Mouse (Mus musculus): Measurements from ENCODE around the gene Tmem131. TPM values are rescaled to one million over a fixed set of nuclear protein-coding genes. Genes with fewer than 3 reads are reported as not detected.
"Not testable (repeated sequence)": the region's sequence is repeated elsewhere in the genome, so short reads cannot be mapped to it uniquely, and the experiment has no call there.

The Tmem131 gene
- polyA plus RNA-seq, 1 experiment from 2014 or later = 31.3 TPM

GRCm38 (mm10) chr1:36839858-36840257 lies 103.6 kb downstream of the Tmem131 start:
- Histone ChIP-seq H3K27me3 (ENCODE audit: control insufficient read depth, insufficient read depth, low read length) (no peaks in the 10 kb centered on the region), H3K4me3 (ENCODE audit: low read depth, low read length) (no peak overlapping the region), H3K9me3 (ENCODE audit: control insufficient read depth, low read depth, low read length) (no peaks in the 10 kb centered on the region), H3K4me2 (replicated peaks; ENCODE audit: low read depth, low read length) (no peak overlapping the region), H3K9ac (replicated peaks; ENCODE audit: low read depth, low read length) (no peak overlapping the region), H3K4me1 (ENCODE audit: control insufficient read depth, insufficient read depth, low read length) (no peaks in the 10 kb centered on the region), H3K27ac (ENCODE audit: low read length) (no peak overlapping the region), H3K36me3 (ENCODE audit: control insufficient read depth, insufficient read depth, low read length) (peaks cover 30% of the 10 kb centered on the region)
- ATAC-seq (ENCODE audit: insufficient number of reproducible peaks, insufficient read depth, low FRiP score, low read depth) = no peak
- WGBS = 84% methylated on average over 3 of the region's 3 CpGs

- Histone ChIP-seq H3K27ac (ENCODE audit: low read length) (no peak overlapping the region), H3K9me3 (ENCODE audit: control insufficient read depth, low read depth, low read length) (no peaks in the 10 kb centered on the region), H3K36me3 (ENCODE audit: control insufficient read depth, insufficient read depth, low read length) (peaks cover 52% of the 10 kb centered on the region), H3K27me3 (ENCODE audit: control insufficient read depth, insufficient read depth, low read length) (no peaks in the 10 kb centered on the region), H3K4me3 (ENCODE audit: low read depth, low read length) (no peak overlapping the region), H3K9ac (replicated peaks; ENCODE audit: low read depth, low read length) (no peak overlapping the region), H3K4me2 (replicated peaks; ENCODE audit: low read depth, low read length) (no peak overlapping the region), H3K4me1 (ENCODE audit: control insufficient read depth, insufficient read depth, low read length) (no peaks in the 10 kb centered on the region)
- WGBS = 78% methylated on average over 12 of the region's 12 CpGs
- ATAC-seq (ENCODE audit: insufficient number of reproducible peaks, insufficient read depth, low FRiP score, low read depth) = no peak
Measured at GRCm38 (mm10) chr1:36836274-36836954, 107.1 kb downstream of the Tmem131 start.

- H3K27ac ChIP-seq (ENCODE audit: low read length) = no peak overlapping the region
- no peaks in the 10 kb centered on the region for H3K4me1 ChIP-seq (ENCODE audit: control insufficient read depth, insufficient read depth, low read length)
- H3K9me3 ChIP-seq (ENCODE audit: control insufficient read depth, low read depth, low read length) = no peaks in the 10 kb centered on the region
- ATAC-seq (ENCODE audit: insufficient number of reproducible peaks, insufficient read depth, low FRiP score, low read depth) = no peak
- H3K27me3 ChIP-seq (ENCODE audit: control insufficient read depth, insufficient read depth, low read length) = no peaks in the 10 kb centered on the region
- no peak overlapping the region for H3K9ac ChIP-seq (replicated peaks; ENCODE audit: low read depth, low read length)
- WGBS = 94% methylated on average over 3 of the region's 3 CpGs
- H3K4me2 ChIP-seq (replicated peaks; ENCODE audit: low read depth, low read length) = no peak overlapping the region
- peaks cover 51% of the 10 kb centered on the region for H3K36me3 ChIP-seq (ENCODE audit: control insufficient read depth, insufficient read depth, low read length)
- no peak overlapping the region for H3K4me3 ChIP-seq (ENCODE audit: low read depth, low read length)
Measured at GRCm38 (mm10) chr1:36835593-36835992, 107.9 kb downstream of the Tmem131 start.

DNA sequence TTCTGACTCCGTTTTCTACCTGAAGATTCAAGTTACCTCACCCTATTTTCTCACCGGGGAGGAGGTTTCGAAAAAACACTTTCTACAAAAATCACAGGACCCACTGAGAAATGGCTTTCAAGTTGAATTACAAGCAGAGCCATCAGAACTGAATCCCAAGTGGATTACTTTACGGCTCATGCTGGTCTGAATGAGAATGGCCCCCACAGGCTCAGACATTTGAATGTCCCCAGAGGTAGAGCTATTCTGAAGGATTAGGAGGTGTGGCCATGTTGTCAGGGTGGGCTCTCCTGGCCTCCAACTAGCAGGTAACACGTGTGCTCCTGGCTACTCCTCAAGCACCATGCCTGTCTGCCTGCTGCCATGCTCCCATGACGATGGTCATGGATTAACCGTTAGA lies 109.4 kb downstream of the Tmem131 start:
- Histone ChIP-seq H3K4me1 (ENCODE audit: control insufficient read depth, insufficient read depth, low read length) (no peaks in the 10 kb centered on the region), H3K9me3 (ENCODE audit: control insufficient read depth, low read depth, low read length) (no peaks in the 10 kb centered on the region), H3K9ac (replicated peaks; ENCODE audit: low read depth, low read length) (no peak overlapping the region), H3K4me3 (ENCODE audit: low read depth, low read length) (no peak overlapping the region), H3K27me3 (ENCODE audit: control insufficient read depth, insufficient read depth, low read length) (no peaks in the 10 kb centered on the region), H3K27ac (ENCODE audit: low read length) (no peak overlapping the region), H3K4me2 (replicated peaks; ENCODE audit: low read depth, low read length) (no peak overlapping the region), H3K36me3 (ENCODE audit: control insufficient read depth, insufficient read depth, low read length) (peaks cover 52% of the 10 kb centered on the region)
- WGBS = 95% methylated on average over 7 of the region's 7 CpGs
- no peak for ATAC-seq (ENCODE audit: insufficient number of reproducible peaks, insufficient read depth, low FRiP score, low read depth)

DNA sequence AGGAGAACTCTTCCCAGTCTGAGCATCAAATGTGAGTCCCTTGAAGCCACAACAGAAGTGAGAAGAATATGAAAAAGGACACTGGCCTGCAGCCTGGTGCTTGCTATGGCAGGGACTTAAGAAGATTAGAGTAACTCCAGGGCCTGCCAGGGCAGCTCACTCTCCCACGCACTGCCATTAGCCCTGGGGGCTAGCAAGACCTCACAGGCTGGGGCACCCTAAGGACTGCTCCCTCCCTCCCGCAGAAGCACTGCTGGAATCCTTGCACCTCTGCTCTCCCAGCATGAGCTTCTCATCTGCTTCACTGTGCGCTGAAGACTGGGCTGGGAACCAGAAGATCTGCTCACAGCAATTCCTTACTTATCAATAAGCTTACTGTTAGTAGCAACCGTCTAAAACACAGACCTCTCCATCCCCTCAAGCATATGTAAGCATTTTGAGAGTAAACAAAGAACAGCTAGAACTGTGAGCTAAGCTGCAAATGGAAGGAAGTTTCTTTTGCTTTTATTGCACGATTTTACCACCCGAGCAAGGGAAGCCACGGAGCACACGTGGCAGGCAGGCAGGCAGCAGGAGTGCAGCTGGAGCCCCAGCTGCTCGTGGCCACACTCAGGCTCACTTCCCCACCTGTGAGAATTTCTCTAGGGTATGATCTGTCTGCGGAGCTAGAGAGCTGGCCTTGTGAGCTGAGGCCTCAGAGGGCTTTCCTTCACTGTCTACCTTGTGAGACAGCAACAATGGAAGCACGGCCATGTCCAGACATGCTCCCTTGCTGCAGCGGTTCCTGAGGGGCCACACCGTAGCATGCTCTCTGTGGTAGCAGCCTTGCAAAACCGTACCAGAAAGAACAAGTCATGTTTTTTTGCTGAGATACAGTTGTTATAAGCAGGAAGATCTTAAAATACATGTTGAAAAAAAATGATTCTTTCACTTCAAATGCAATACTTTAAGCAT lies 112.3 kb downstream of the Tmem131 start:
- Histone ChIP-seq H3K27ac (ENCODE audit: low read length) (peak overlapping the region; percentile 48; the same call in 1 of the 2 replicates), H3K4me1 (ENCODE audit: control insufficient read depth, insufficient read depth, low read length) (no peaks in the 10 kb centered on the region), H3K9ac (replicated peaks; ENCODE audit: low read depth, low read length) (no peak overlapping the region), H3K27me3 (ENCODE audit: control insufficient read depth, insufficient read depth, low read length) (no peaks in the 10 kb centered on the region), H3K36me3 (ENCODE audit: control insufficient read depth, insufficient read depth, low read length) (peaks cover 53% of the 10 kb centered on the region), H3K4me3 (ENCODE audit: low read depth, low read length) (no peak overlapping the region), H3K4me2 (replicated peaks; ENCODE audit: low read depth, low read length) (no peak overlapping the region), H3K9me3 (ENCODE audit: control insufficient read depth, low read depth, low read length) (no peaks in the 10 kb centered on the region)
- WGBS = 58% methylated on average over 14 of the region's 14 CpGs
- no peak for ATAC-seq (ENCODE audit: insufficient number of reproducible peaks, insufficient read depth, low FRiP score, low read depth)

DNA sequence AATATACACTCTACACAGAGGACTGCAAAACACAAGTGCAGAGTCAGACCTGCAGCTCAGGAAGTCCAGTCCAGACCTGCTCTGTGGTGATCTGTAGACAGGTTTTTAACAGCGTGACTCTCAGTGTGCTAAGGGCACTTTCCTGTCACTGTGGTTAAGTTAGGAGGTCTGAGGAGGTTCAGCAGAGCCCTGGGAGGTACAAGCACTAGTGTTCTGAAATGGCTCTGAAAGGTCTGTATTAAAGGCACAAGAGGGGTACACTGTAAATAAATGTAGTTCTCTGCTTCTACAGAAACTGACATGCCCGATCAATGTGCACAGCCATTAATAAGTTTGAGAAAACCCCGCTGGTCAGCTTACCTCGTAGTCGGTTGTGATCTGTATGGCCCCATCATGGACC lies 119.1 kb downstream of the Tmem131 start:
- H3K4me2 ChIP-seq (replicated peaks; ENCODE audit: low read depth, low read length) = no peak overlapping the region
- no peak for ATAC-seq (ENCODE audit: insufficient number of reproducible peaks, insufficient read depth, low FRiP score, low read depth)
- peaks cover 58% of the 10 kb centered on the region for H3K36me3 ChIP-seq (ENCODE audit: control insufficient read depth, insufficient read depth, low read length)
- H3K4me3 ChIP-seq (ENCODE audit: low read depth, low read length) = no peak overlapping the region
- H3K27ac ChIP-seq (ENCODE audit: low read length) = no peak overlapping the region
- H3K9ac ChIP-seq (replicated peaks; ENCODE audit: low read depth, low read length) = no peak overlapping the region
- H3K9me3 ChIP-seq (ENCODE audit: control insufficient read depth, low read depth, low read length) = no peaks in the 10 kb centered on the region
- H3K4me1 ChIP-seq (ENCODE audit: control insufficient read depth, insufficient read depth, low read length) = no peaks in the 10 kb centered on the region
- H3K27me3 ChIP-seq (ENCODE audit: control insufficient read depth, insufficient read depth, low read length) = no peaks in the 10 kb centered on the region
- 85% methylated on average over 5 of the region's 5 CpGs for WGBS

- H3K9me3 ChIP-seq (ENCODE audit: control insufficient read depth, low read depth, low read length); H3K27ac ChIP-seq (ENCODE audit: low read length); H3K9ac ChIP-seq (replicated peaks; ENCODE audit: low read depth, low read length); H3K4me2 ChIP-seq (replicated peaks; ENCODE audit: low read depth, low read length); H3K4me3 ChIP-seq (ENCODE audit: low read depth, low read length); ATAC-seq (ENCODE audit: insufficient number of reproducible peaks, insufficient read depth, low FRiP score, low read depth); H3K27me3 ChIP-seq (ENCODE audit: control insufficient read depth, insufficient read depth, low read length); H3K4me1 ChIP-seq (ENCODE audit: control insufficient read depth, insufficient read depth, low read length): not testable (repeated sequence)
- peaks cover 59% of the 10 kb centered on the region for H3K36me3 ChIP-seq (ENCODE audit: control insufficient read depth, insufficient read depth, low read length)
- 92% methylated on average over 4 of the region's 4 CpGs for WGBS
Measured at GRCm38 (mm10) chr1:36821918-36822317, 121.5 kb downstream of the Tmem131 start.

- H3K4me2 ChIP-seq (replicated peaks; ENCODE audit: low read depth, low read length) = no peak overlapping the region
- H3K4me1 ChIP-seq (ENCODE audit: control insufficient read depth, insufficient read depth, low read length) = no peaks in the 10 kb centered on the region
- H3K4me3 ChIP-seq (ENCODE audit: low read depth, low read length) = no peak overlapping the region
- peaks cover 59% of the 10 kb centered on the region for H3K36me3 ChIP-seq (ENCODE audit: control insufficient read depth, insufficient read depth, low read length)
- WGBS = 88% methylated on average over 6 of the region's 6 CpGs
- H3K27ac ChIP-seq (ENCODE audit: low read length) = no peak overlapping the region
- H3K9ac ChIP-seq (replicated peaks; ENCODE audit: low read depth, low read length) = no peak overlapping the region
- no peak for ATAC-seq (ENCODE audit: insufficient number of reproducible peaks, insufficient read depth, low FRiP score, low read depth)
- no peaks in the 10 kb centered on the region for H3K27me3 ChIP-seq (ENCODE audit: control insufficient read depth, insufficient read depth, low read length)
- H3K9me3 ChIP-seq (ENCODE audit: control insufficient read depth, low read depth, low read length) = no peaks in the 10 kb centered on the region
Measured at GRCm38 (mm10) chr1:36815166-36815565, 128.3 kb downstream of the Tmem131 start.
